Mouse (Mus musculus) CD4-positive naive resting alpha-beta T cell, adult 57 days (primary cell): ENCODE data around the gene Taar5. TPM values are rescaled to one million over a fixed set of nuclear protein-coding genes. Genes with fewer than 3 reads are reported as not detected.

ENCODE experiments used
- total RNA-seq: library from RNA; stranded (reverse); gene quantifications from one replicate; pipeline ENCODE4 v1.2.4, GENCODE M21; 2023

The Taar5 gene
- not detected for total RNA-seq

GRCm38 (mm10) chr10:23970656-23971165 lies at the start of gene Taar5:
TSS of gene Taar5 (plus strand) at chr10:23970706.

GRCm38 (mm10) chr10:23938312-23938711 lies 32.2 kb upstream of the Taar5 start, which contains the start of gene Taar2:
TSS of gene Taar2 (plus strand) at chr10:23938572.

GRCm38 (mm10) chr10:23949508-23950005 lies 20.9 kb upstream of the Taar5 start, which contains the start of gene Taar3:
TSS of gene Taar3 (plus strand) at chr10:23949558.

GRCm38 (mm10) chr10:23960444-23960915 lies 10.0 kb upstream of the Taar5 start, which contains the start of gene Taar4:
TSS of gene Taar4 (plus strand) at chr10:23960494.

GRCm38 (mm10) chr10:23985546-23985945 lies 15.0 kb downstream of the Taar5 start, which contains the start of gene Taar6:
TSS of gene Taar6 (minus strand) at chr10:23985646.

GRCm38 (mm10) chr10:23993381-23993780 lies 22.9 kb downstream of the Taar5 start, which contains the start of gene Taar7a:
TSS of gene Taar7a (minus strand) at chr10:23993481.

GRCm38 (mm10) chr10:23999639-24000038 lies 29.1 kb downstream of the Taar5 start, which contains the start of gene Taar7b:
TSS of gene Taar7b (plus strand) at chr10:23999939.

Other genes starting within 250 kb of the Taar5 start
- 889 TPM for gene Rps12, start 183.4 kb upstream of the Taar5 start, total RNA-seq
- not detected for gene Slc18b1, start 173.7 kb upstream of the Taar5 start, total RNA-seq
- 0.53 TPM for gene Vnn3, start 119.2 kb upstream of the Taar5 start, total RNA-seq
- not detected for gene Vnn1, start 76.0 kb upstream of the Taar5 start, total RNA-seq
- gene Taar1, start 50.4 kb upstream of the Taar5 start, total RNA-seq, result not detected
- gene Taar2, start 32.1 kb upstream of the Taar5 start, total RNA-seq, result not detected
- not detected for gene Taar3, start 21.1 kb upstream of the Taar5 start, total RNA-seq
- gene Taar4, start 10.2 kb upstream of the Taar5 start, total RNA-seq, result not detected
- not detected for gene Taar6, start 14.9 kb downstream of the Taar5 start, total RNA-seq
- gene Taar7a, start 22.8 kb downstream of the Taar5 start, total RNA-seq, result not detected
- not detected for gene Taar7b, start 29.2 kb downstream of the Taar5 start, total RNA-seq
- gene Taar7d, start 56.5 kb downstream of the Taar5 start, total RNA-seq, result not detected
- not detected for gene Taar7e, start 66.9 kb downstream of the Taar5 start, total RNA-seq
- not detected for gene Taar7f, start 78.8 kb downstream of the Taar5 start, total RNA-seq
- not detected for gene Taar8a, start 105.8 kb downstream of the Taar5 start, total RNA-seq
- not detected for gene Taar8b, start 121.6 kb downstream of the Taar5 start, total RNA-seq
- not detected for gene Taar8c, start 131.2 kb downstream of the Taar5 start, total RNA-seq
- not detected for gene Taar9, start 138.8 kb downstream of the Taar5 start, total RNA-seq
- gene Stx7, start 178.6 kb downstream of the Taar5 start, total RNA-seq, result 30.6 TPM